18 mouse cellular contexts compared by ENCODE assay signal in genomic region chr7:29980761-29981160, GRCm38 (mm10). TPM values are rescaled to one million over a fixed set of nuclear protein-coding genes. Genes with fewer than 3 reads are reported as not detected.
DNase-seq lines count a peak whose midpoint lies in the region; ATAC-seq and TF ChIP-seq lines count a peak whose summit lies in the region.
"Had no signal": no experiment of that assay in that cellular context is flagged by ENCODE, and none has a peak within 500 bp of the region (broad histone marks: within the 10 kb centered on the region; RNA-seq: fewer than 3 reads in every experiment).

No protein-coding gene starts in this region.

- TF ChIP-seq CTCF in MEL (IDR thresholded peaks at IDR 0.05 in 2 of 3, conservative IDR thresholded peaks at IDR 0.05 in 1 of 3; ENCODE audit: control insufficient read depth in 1 of 3, insufficient read depth in 1 of 3, low read depth in 2 of 3, low read length in 3 of 3, poor library complexity in 1 of 3, severe bottlenecking in 1 of 3), result no peak

- no peak for TF ChIP-seq EP300 in MEL (IDR thresholded peaks at IDR 0.05; ENCODE audit: low read depth in 1 of 2, low read length in 2 of 2)

- H3K9ac ChIP-seq in heart, embryonic 15.5 days, result no peak overlapping the region
- H3K9ac ChIP-seq in lung, embryonic 16.5 days (ENCODE audit: low read length), result no peak overlapping the region
- no peak overlapping the region for H3K9ac ChIP-seq in MEL (ENCODE audit: control insufficient read depth, low read depth, low read length, poor library complexity, severe bottlenecking)
- H3K9ac ChIP-seq: hindbrain, embryonic 15.5 days; limb, embryonic 15.5 days had no signal

- ATAC-seq in heart, embryonic 15.5 days (replicated peaks; ENCODE audit: insufficient number of reproducible peaks, insufficient read depth, low FRiP score, low read depth), result no peak
- no peak for ATAC-seq in lung, embryonic 16.5 days (ENCODE audit: low read depth)
- ATAC-seq: forebrain, embryonic 14.5 days had no signal

- no peak for DNase-seq in heart, postnatal 36 days
- no peak for DNase-seq in lung, postnatal 14 days
- no peak for DNase-seq in MEL (ENCODE audit: low read depth, low spot score)
- no peak for DNase-seq in thymus, postnatal 4 days
- DNase-seq: adrenal gland, postnatal 10 days; cerebellum, adult 11 months; kidney, adult 11 months; layer of hippocampus, adult 9-11 months; midbrain, embryonic 14.5 days; retina, postnatal 1 day had no signal

- peak overlapping the region; percentile 99 for H3K27ac ChIP-seq in heart, embryonic 15.5 days
- H3K27ac ChIP-seq in lung, embryonic 16.5 days (ENCODE audit: low read length), result peak overlapping the region; percentile 5
- no peak overlapping the region for H3K27ac ChIP-seq in MEL (ENCODE audit: control insufficient read depth, low read depth, low read length)
- H3K27ac ChIP-seq: hindbrain, embryonic 15.5 days; limb, embryonic 15.5 days had no signal

- no peak overlapping the region for H3ac ChIP-seq in myocyte (ENCODE audit: control insufficient read depth, insufficient read length)

- WGBS in heart, embryonic 15.5 days, result 73% methylated on average over 1 of the region's 1 CpGs
- 89% methylated on average over 1 of the region's 1 CpGs for WGBS in lung, embryonic 16.5 days

- H3K36me3 ChIP-seq in heart, embryonic 15.5 days, result peaks cover 4% of the 10 kb centered on the region; the same call in 1 of the 2 replicates
- peaks cover 3% of the 10 kb centered on the region; the same call in 1 of the 2 replicates for H3K36me3 ChIP-seq in lung, embryonic 16.5 days (ENCODE audit: control insufficient read depth, insufficient read depth, low read length)
- H3K36me3 ChIP-seq in MEL (ENCODE audit: control insufficient read depth in 1 of 2, insufficient read depth in 2 of 2, low read length in 2 of 2) (peaks cover 0 to 13% of the 10 kb centered on the region in 2 experiments; a peak in 2 of 4 replicates), myocyte (ENCODE audit: control insufficient read depth, insufficient read depth) (peaks cover 7% of the 10 kb centered on the region)
- H3K36me3 ChIP-seq: hindbrain, embryonic 15.5 days had no signal

- peaks cover 30% of the 10 kb centered on the region for H3K4me1 ChIP-seq in heart, embryonic 15.5 days (replicated peaks)
- peaks cover 15% of the 10 kb centered on the region for H3K4me1 ChIP-seq in lung, embryonic 16.5 days (replicated peaks; ENCODE audit: control insufficient read depth, insufficient read depth, low read length)
- H3K4me1 ChIP-seq in MEL (ENCODE audit: control insufficient read depth in 1 of 2, insufficient read depth in 2 of 2, low read length in 2 of 2), result peaks cover 6 to 11% of the 10 kb centered on the region in 2 experiments; a peak in 3 of 4 replicates

- TF ChIP-seq RAD21 in MEL (IDR thresholded peaks at IDR 0.05; ENCODE audit: low read depth, low read length), result no peak

- H3K4me2 ChIP-seq in heart, embryonic 15.5 days, result peak overlapping the region; percentile 17
- H3K4me2 ChIP-seq in lung, embryonic 16.5 days (ENCODE audit: low read depth, low read length), result no peak overlapping the region
- H3K4me2 ChIP-seq in myocyte (ENCODE audit: low read depth), result peak overlapping the region; percentile 82
- H3K4me2 ChIP-seq: hindbrain, embryonic 15.5 days; limb, embryonic 15.5 days had no signal

- intact Hi-C loops in heart, postnatal 36 days (cut with DNase I), result loop anchor here (5.0 kb wide), 1 partner anchor 128 kb away; the partner anchor contains the start of gene Zfp940

- H3K9me3 ChIP-seq in heart, embryonic 15.5 days (replicated peaks), result no peaks in the 10 kb centered on the region; the same call in 1 of the 2 replicates
- no peaks in the 10 kb centered on the region; the same call in 1 of the 2 replicates for H3K9me3 ChIP-seq in lung, embryonic 16.5 days (ENCODE audit: control insufficient read depth, low read length)
- H3K9me3 ChIP-seq in MEL (replicated peaks; ENCODE audit: insufficient read depth, low read length), result no peaks in the 10 kb centered on the region
- H3K9me3 ChIP-seq: hindbrain, embryonic 15.5 days; limb, embryonic 15.5 days had no signal

- TF ChIP-seq POLR2A in MEL (IDR thresholded peaks at IDR 0.05; ENCODE audit: control insufficient read depth in 1 of 2, insufficient read depth in 1 of 2, low read depth in 1 of 2, low read length in 2 of 2, poor library complexity in 1 of 2) (no peak), myocyte (IDR thresholded peaks at IDR 0.05; ENCODE audit: insufficient read length, low read depth) (no peak)

- peaks cover 8% of the 10 kb centered on the region for H3K79me2 ChIP-seq in MEL (ENCODE audit: control insufficient read depth, insufficient read depth, low read length, poor library complexity)
- peaks cover 26% of the 10 kb centered on the region for H3K79me2 ChIP-seq in myocyte (ENCODE audit: control insufficient read depth, insufficient read depth)

- no peak overlapping the region for H3K4me3 ChIP-seq in heart, embryonic 15.5 days
- no peak overlapping the region for H3K4me3 ChIP-seq in lung, embryonic 16.5 days (ENCODE audit: low read length)
- H3K4me3 ChIP-seq in MEL (ENCODE audit: control insufficient read depth in 1 of 2, insufficient read depth in 1 of 2, low read depth in 2 of 2, low read length in 2 of 2), result no peak overlapping the region
- no peak overlapping the region for H3K4me3 ChIP-seq in myocyte
- H3K4me3 ChIP-seq: erythroblast, embryonic 14.5 days; hindbrain, embryonic 15.5 days; limb, embryonic 15.5 days had no signal

- no peaks in the 10 kb centered on the region for H3K27me3 ChIP-seq in heart, embryonic 15.5 days
- no peaks in the 10 kb centered on the region for H3K27me3 ChIP-seq in lung, embryonic 16.5 days (ENCODE audit: control insufficient read depth, insufficient read depth, low read depth, low read length)
- H3K27me3 ChIP-seq in MEL (ENCODE audit: control insufficient read depth in 1 of 2, insufficient read depth in 2 of 2, low read length in 2 of 2) (no peaks in the 10 kb centered on the region), myocyte (ENCODE audit: control insufficient read depth, insufficient read depth, insufficient read length) (no peaks in the 10 kb centered on the region)
- H3K27me3 ChIP-seq: CH12.LX; hindbrain, embryonic 15.5 days; limb, embryonic 15.5 days had no signal

TF ChIP-seq in MEL, 35 proteins besides CTCF, POLR2A, EP300 and RAD21:
- TF ChIP-seq USF2 (IDR thresholded peaks at IDR 0.05; ENCODE audit: borderline replicate concordance in 1 of 2, insufficient read depth in 1 of 2, low read depth in 1 of 2, low read length in 2 of 2), result no peak
- peak; percentile 73 for TF ChIP-seq USF1 (IDR thresholded peaks at IDR 0.05; ENCODE audit: low read depth, low read length)

TF ChIP-seq in myocyte, 11 proteins besides CTCF, POLR2A, EP300 and RAD21:
- TF ChIP-seq E2F4 (IDR thresholded peaks at IDR 0.05; ENCODE audit: insufficient read depth) (no peak), USF1 (IDR thresholded peaks at IDR 0.05; ENCODE audit: low read depth) (peak; percentile 66), POLR2AphosphoS2 (IDR thresholded peaks at IDR 0.05; ENCODE audit: insufficient read length, low read depth) (no peak), TCF3 (IDR thresholded peaks at IDR 0.05; ENCODE audit: insufficient read length, low read depth) (no peak)
TF ChIP-seq in myocyte: peak in this region for 1.

RNA-seq across cellular contexts. Expression of gene Zfp568, which starts 3.0 kb away (rescaled TPM):
- 16.2 and 22.4 TPM in 2 replicates for polyA plus RNA-seq in heart, embryonic 15.5 days (2015; fragmentation: Nextera tagmentation; extraction: Ambion mirVana)
- 10 to 100 TPM; 22.0 to 22.7 TPM for total RNA-seq in heart, postnatal 36 days (2021)
- polyA plus RNA-seq in lung, embryonic 16.5 days (2015; fragmentation: Nextera tagmentation; extraction: Ambion mirVana), result 12.3 and 13.8 TPM in 2 replicates
- 12.5 and 14.3 TPM in 2 replicates for total RNA-seq in MEL (2012; rRNA removed)
- 100 to 1,000 TPM in 1 of 2 experiments, 10 to 100 TPM in 1; 15.4 to 141 TPM for polyA plus RNA-seq in MEL (2012; ENCODE audit: insufficient read depth in 1 of 2, insufficient read length in 2 of 2, low read depth in 1 of 2, low replicate concordance in 2 of 2, missing spikeins in 1 of 2)
- polyA plus RNA-seq in myocyte (2012; fragmentation: generic; extraction: Trizol), result 27.4 TPM

RNA-seq across cellular contexts. Expression of gene Zfp74, which starts 26.9 kb away (rescaled TPM):
- 6.7 and 9.4 TPM in 2 replicates for polyA plus RNA-seq in heart, embryonic 15.5 days (2015; fragmentation: Nextera tagmentation; extraction: Ambion mirVana)
- total RNA-seq in heart, postnatal 36 days (2021), result 1 to 10 TPM; 5.9 TPM
- polyA plus RNA-seq in lung, embryonic 16.5 days (2015; fragmentation: Nextera tagmentation; extraction: Ambion mirVana), result 9.5 and 9.9 TPM in 2 replicates
- 3.5 and 4.8 TPM in 2 replicates for total RNA-seq in MEL (2012; rRNA removed)
- 1 to 10 TPM in 1 of 2 experiments, not detected in 1; 9.4 TPM for polyA plus RNA-seq in MEL (2012; ENCODE audit: insufficient read depth in 1 of 2, insufficient read length in 2 of 2, low read depth in 1 of 2, low replicate concordance in 2 of 2, missing spikeins in 1 of 2)
- 1.5 TPM for polyA plus RNA-seq in myocyte (2012; fragmentation: generic; extraction: Trizol)
